Mouse (Mus musculus) midbrain, postnatal 0 days (tissue): ENCODE results near the gene Fam219b. TPM values are rescaled to one million over a fixed set of nuclear protein-coding genes. Genes with fewer than 3 reads are reported as not detected.
A peak's percentile ranks its signal among the peaks of the same experiment; 100 is the strongest.

Experiments
- ATAC-seq: fragments of 200-750 bp; cut with Nextera tagmentation; 2 replicates; pipeline ENCODE4 v1.8.0; 2017; ENCODE audit warnings: moderate number of reproducible peaks, mild to moderate bottlenecking, moderate TSS enrichment, moderate library complexity; ENCODE audit not compliant: low FRiP score
- DNase-seq: peaks from one replicate; pipeline ENCODE4 v3.0.0-alpha.2; 2015; ENCODE audit warnings: low spot score
- H3K27ac ChIP-seq: fragments of 300-500 bp; sonication (generic); 2 replicates; pipeline ENCODE4 v1.5.1; 2014; ENCODE audit warnings: low read depth, mild to moderate bottlenecking, low read length, mixed read lengths
- H3K27me3 ChIP-seq: fragments of 300-500 bp; sonication (generic); 2 replicates; pipeline ENCODE4 v1.6.1; 2014; ENCODE audit warnings: low read length, control low read depth, mixed read lengths; ENCODE audit not compliant: insufficient read depth
- H3K36me3 ChIP-seq: fragments of 300-500 bp; sonication (generic); 2 replicates; pipeline ENCODE4 v1.6.1; 2014; ENCODE audit warnings: low read length, control low read depth, mixed read lengths; ENCODE audit not compliant: insufficient read depth
- H3K4me1 ChIP-seq: fragments of 300-500 bp; sonication (generic); 2 replicates; pipeline ENCODE4 v1.6.1; 2014; ENCODE audit warnings: mild to moderate bottlenecking, control low read depth, antibody characterized with exemption, low read length, mixed read lengths; ENCODE audit not compliant: insufficient read depth
- H3K4me2 ChIP-seq: fragments of 300-500 bp; sonication (generic); 2 replicates; pipeline ENCODE4 v1.6.1; 2014; ENCODE audit warnings: low read depth, mild to moderate bottlenecking, low read length, mixed read lengths; ENCODE audit not compliant: poor library complexity, severe bottlenecking
- H3K4me3 ChIP-seq: fragments of 300-500 bp; sonication (generic); 2 replicates; pipeline ENCODE4 v1.5.1; 2014; ENCODE audit warnings: low read depth, mild to moderate bottlenecking, low read length, moderate library complexity
- H3K9ac ChIP-seq: fragments of 300-500 bp; sonication (generic); replicated peaks from 2 replicates; pipeline ENCODE4 v1.6.1; 2014; ENCODE audit warnings: mild to moderate bottlenecking, low read length, moderate library complexity, mixed read lengths; ENCODE audit not compliant: poor library complexity, severe bottlenecking
- H3K9me3 ChIP-seq: fragments of 300-500 bp; sonication (generic); 2 replicates; pipeline ENCODE4 v1.6.1; 2016; ENCODE audit warnings: low read length, control low read depth
- CTCF ChIP-seq: IDR thresholded peaks from 2 replicates; pipeline ENCODE4 v1.5.1; 2016; ENCODE audit warnings: antibody characterized with exemption, mild to moderate bottlenecking
- WGBS: fragments of 180-500 bp; shearing (Covaris S2); extraction: QIAGEN DNeasy Blood & Tissue Kit; methylation state at CpG from one replicate; pipeline ENCODE4 v1.1.7; 2014; 5-methylcytosine and 5-hydroxymethylcytosine counted together
- polyA plus RNA-seq: library from polyadenylated mRNA; unstranded; fragments of >200 nt; fragmentation: Nextera tagmentation; extraction: Ambion mirVana; gene quantifications from 2 replicates; pipeline ENCODE4 v1.2.1, GENCODE M21; 2015
- total RNA-seq: library from RNA; depleted of rRNA; stranded (reverse); fragments of >200 nt; gene quantifications from 2 replicates; pipeline ENCODE4 v1.2.3, GENCODE M21; 2014; rRNA removed

Fam219b gene
- 20.6 and 29.7 TPM in 2 replicates for total RNA-seq
- 24.8 and 25.6 TPM in 2 replicates for polyA plus RNA-seq

- peaks cover 30% of the 10 kb centered on the region for H3K36me3 ChIP-seq
- TF ChIP-seq CTCF, result no peak
- no peaks in the 10 kb centered on the region for H3K27me3 ChIP-seq
- peak within 1 kb of the TSS; percentile 83 for H3K9ac ChIP-seq
- H3K4me1 ChIP-seq, result peaks cover 6% of the 10 kb centered on the region; the same call in 1 of the 2 replicates
- 2% methylated on average over 45 of the region's 45 CpGs for WGBS
- ATAC-seq, result peak; percentile 88
- peak; percentile 95 for DNase-seq
- no peaks in the 10 kb centered on the region for H3K9me3 ChIP-seq
- peak within 1 kb of the TSS; percentile 86 for H3K27ac ChIP-seq
- H3K4me2 ChIP-seq, result peak within 1 kb of the TSS; percentile 76
- H3K4me3 ChIP-seq, result peak within 1 kb of the TSS; percentile 72
These were observed at the start of gene Fam219b for GRCm38 (mm10) chr9:57537044-57537727. Gene Fam219b (plus strand): TSS chr9:57537528.

GRCm38 (mm10) chr9:57487807-57488206 is 49.5 kb upstream of the Fam219b start:
- Histone ChIP-seq H3K36me3 (no peaks in the 10 kb centered on the region), H3K9ac (no peak overlapping the region), H3K9me3 (no peaks in the 10 kb centered on the region), H3K4me2 (no peak overlapping the region), H3K4me3 (no peak overlapping the region), H3K4me1 (no peaks in the 10 kb centered on the region), H3K27ac (no peak overlapping the region), H3K27me3 (no peaks in the 10 kb centered on the region)
- WGBS, result 74% methylated on average over 7 of the region's 7 CpGs
- TF ChIP-seq CTCF, result no peak
- no peak for ATAC-seq
- DNase-seq, result no peak

DNA sequence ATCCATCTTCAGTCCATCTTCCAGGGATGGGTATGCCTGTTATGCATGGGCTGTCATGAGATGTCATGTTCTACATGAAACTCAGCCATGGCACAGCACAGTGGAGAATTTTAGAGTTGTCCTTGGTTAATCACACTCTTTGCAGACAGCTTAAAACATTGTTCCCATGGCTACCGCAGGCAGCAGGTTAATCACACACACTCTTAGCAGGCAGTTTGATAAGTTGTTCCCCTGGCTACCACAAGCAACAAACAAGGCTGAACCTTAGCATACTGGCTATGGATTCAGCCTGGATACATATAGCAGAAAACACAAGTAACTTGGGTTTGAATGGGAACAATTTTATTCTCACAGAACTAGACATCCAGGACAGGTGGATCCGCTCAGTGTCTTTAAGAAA is 43.8 kb upstream of the Fam219b start:
- ATAC-seq, result no peak
- H3K36me3 ChIP-seq, result no peaks in the 10 kb centered on the region
- 80% methylated on average over 2 of the region's 2 CpGs for WGBS
- TF ChIP-seq CTCF, result no peak
- H3K9me3 ChIP-seq, result no peaks in the 10 kb centered on the region
- H3K27ac ChIP-seq, result no peak overlapping the region
- 0 out of 2 replicates have a peak, but pooled peaks cover 2% of the 10 kb centered on the region for H3K4me1 ChIP-seq
- H3K9ac ChIP-seq, result no peak overlapping the region
- H3K4me3 ChIP-seq, result no peak overlapping the region
- no peaks in the 10 kb centered on the region for H3K27me3 ChIP-seq
- DNase-seq, result no peak
- H3K4me2 ChIP-seq, result no peak overlapping the region

DNA sequence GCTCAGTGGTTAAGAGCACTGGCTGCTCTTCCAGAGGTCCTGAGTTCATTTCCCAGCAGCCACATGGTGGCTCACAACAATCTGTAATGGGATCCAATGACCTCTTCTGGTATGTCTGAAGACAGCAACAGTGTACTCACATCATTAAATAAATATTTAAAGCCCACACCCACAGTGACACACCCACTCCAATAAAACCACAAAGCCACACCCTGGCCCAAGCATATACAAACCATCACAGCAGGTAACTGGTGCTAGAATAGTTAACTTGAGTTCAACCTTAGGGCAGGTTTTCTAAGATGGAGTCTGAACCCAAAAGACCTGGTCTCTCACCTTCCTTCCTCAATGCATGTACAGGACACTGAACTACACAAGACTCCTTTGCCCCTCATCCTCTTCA is 42.4 kb upstream of the Fam219b start:
- Histone ChIP-seq H3K27ac (no peak overlapping the region), H3K36me3 (no peaks in the 10 kb centered on the region), H3K9ac (no peak overlapping the region), H3K9me3 (no peaks in the 10 kb centered on the region), H3K27me3 (no peaks in the 10 kb centered on the region), H3K4me1 (0 out of 2 replicates have a peak, but pooled peaks cover 2% of the 10 kb centered on the region), H3K4me3 (no peak overlapping the region), H3K4me2 (no peak overlapping the region)
- DNase-seq (no peak), ATAC-seq (no peak)
- no peak for TF ChIP-seq CTCF

DNA sequence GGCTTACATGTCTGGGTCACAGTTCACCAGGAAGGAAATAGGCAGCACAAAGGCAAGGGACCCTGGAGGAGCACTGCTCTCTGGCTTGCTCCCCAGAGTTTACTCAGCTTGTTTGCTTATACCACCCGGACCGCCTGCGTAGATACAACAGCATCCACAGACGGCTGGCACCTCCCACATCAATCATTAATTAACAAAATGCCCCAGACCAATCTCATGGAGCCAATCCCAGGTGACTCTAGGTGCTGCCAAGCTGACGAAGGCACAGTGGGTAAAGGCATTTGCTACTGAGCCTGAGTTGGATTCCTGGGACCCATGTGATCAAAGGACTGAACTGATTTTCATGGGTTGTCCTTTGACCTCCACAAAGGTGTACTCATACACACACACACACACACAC is 40.1 kb upstream of the Fam219b start:
- 70% methylated on average over 5 of the region's 5 CpGs for WGBS
- H3K9ac ChIP-seq, result no peak overlapping the region
- no peaks in the 10 kb centered on the region for H3K9me3 ChIP-seq
- no peak for TF ChIP-seq CTCF
- H3K27me3 ChIP-seq, result peaks cover 3% of the 10 kb centered on the region; the same call in 1 of the 2 replicates
- no peak for DNase-seq
- H3K4me3 ChIP-seq, result no peak overlapping the region
- H3K27ac ChIP-seq, result no peak overlapping the region
- ATAC-seq, result no peak
- H3K4me2 ChIP-seq, result no peak overlapping the region
- H3K36me3 ChIP-seq, result no peaks in the 10 kb centered on the region
- H3K4me1 ChIP-seq, result peaks cover 2% of the 10 kb centered on the region; the same call in 1 of the 2 replicates

- DNase-seq (no peak), ATAC-seq (no peak)
- H3K27me3 ChIP-seq, result peaks cover 7% of the 10 kb centered on the region; the same call in 1 of the 2 replicates
- no peak for TF ChIP-seq CTCF
- H3K9ac ChIP-seq, result no peak overlapping the region
- no peak overlapping the region for H3K4me2 ChIP-seq
- no peaks in the 10 kb centered on the region for H3K9me3 ChIP-seq
- peaks cover 7% of the 10 kb centered on the region; the same call in 1 of the 2 replicates for H3K4me1 ChIP-seq
- 54% methylated on average over 7 of the region's 7 CpGs for WGBS
- no peaks in the 10 kb centered on the region for H3K36me3 ChIP-seq
- H3K27ac ChIP-seq, result peak overlapping the region; percentile 34; the same call in 1 of the 2 replicates
- H3K4me3 ChIP-seq, result no peak overlapping the region
These were observed 38.8 kb upstream of the Fam219b start for GRCm38 (mm10) chr9:57498536-57498935.
